Mouse (Mus musculus) E14TG2a.4 (cell line): ENCODE data around the gene Vdac1.

ENCODE experiments used
- H3K27me3 ChIP-seq: 2 replicates; pipeline ENCODE4 v1.6.1; 2014; ENCODE audit warnings: low read length, control low read depth; ENCODE audit not compliant: insufficient read depth
- H3K36me3 ChIP-seq: 2 replicates; pipeline ENCODE4 v1.6.1; 2014; ENCODE audit warnings: low read length, control low read depth; ENCODE audit not compliant: insufficient read depth
- H3K4me1 ChIP-seq: replicated peaks from 2 replicates; pipeline ENCODE4 v1.6.1; 2014; ENCODE audit warnings: low read depth, low read length, control low read depth
- H3K4me3 ChIP-seq: replicated peaks from 2 replicates; pipeline ENCODE4 v1.5.1; 2014; ENCODE audit warnings: mild to moderate bottlenecking, low read length
- H3K9me3 ChIP-seq: 2 replicates; pipeline ENCODE4 v1.6.1; 2014; ENCODE audit warnings: low read length, control low read depth
- CTCF ChIP-seq: conservative IDR thresholded peaks from 2 replicates; pipeline ENCODE4 v1.5.1; 2014; ENCODE audit warnings: low read length
- NANOG ChIP-seq: IDR thresholded peaks from 2 replicates; pipeline ENCODE4 v1.6.1; 2014; ENCODE audit warnings: borderline replicate concordance, low read length, mixed read lengths
- POU5F1 ChIP-seq: IDR thresholded peaks from 2 replicates; pipeline ENCODE4 v1.6.1; 2014; ENCODE audit warnings: low read length, borderline replicate concordance

The Vdac1 gene

GRCm38 (mm10) chr11:52431594-52431993 lies 70.9 kb downstream of the Vdac1 start:
- H3K27me3 ChIP-seq: peaks cover 15% of the 10 kb centered on the region
- TF ChIP-seq CTCF: no peak
- TF ChIP-seq NANOG: no peak
- TF ChIP-seq POU5F1: no peak
- no peaks in the 10 kb centered on the region for H3K9me3 ChIP-seq
- no peaks in the 10 kb centered on the region for H3K36me3 ChIP-seq
- H3K4me3 ChIP-seq: no peak overlapping the region
- H3K4me1 ChIP-seq: peaks cover 3% of the 10 kb centered on the region

- H3K4me1 ChIP-seq: peaks cover 9% of the 10 kb centered on the region
- no peak overlapping the region for H3K4me3 ChIP-seq
- H3K27me3 ChIP-seq: peaks cover 15% of the 10 kb centered on the region
- TF ChIP-seq POU5F1 (no peak), CTCF (no peak), NANOG (no peak)
- H3K36me3 ChIP-seq: no peaks in the 10 kb centered on the region
- no peaks in the 10 kb centered on the region for H3K9me3 ChIP-seq
These were observed 71.5 kb downstream of the Vdac1 start for GRCm38 (mm10) chr11:52432148-52432547.

GRCm38 (mm10) chr11:52433076-52433796 lies 72.6 kb downstream of the Vdac1 start:
- no peaks in the 10 kb centered on the region for H3K9me3 ChIP-seq
- peaks cover 15% of the 10 kb centered on the region for H3K27me3 ChIP-seq
- peaks cover 14% of the 10 kb centered on the region for H3K4me1 ChIP-seq
- H3K36me3 ChIP-seq: no peaks in the 10 kb centered on the region
- TF ChIP-seq POU5F1: no peak
- TF ChIP-seq CTCF: no peak
- TF ChIP-seq NANOG: no peak
- H3K4me3 ChIP-seq: no peak overlapping the region

GRCm38 (mm10) chr11:52433797-52434195 lies 73.1 kb downstream of the Vdac1 start:
- H3K36me3 ChIP-seq: no peaks in the 10 kb centered on the region
- H3K27me3 ChIP-seq: peaks cover 15% of the 10 kb centered on the region
- no peaks in the 10 kb centered on the region for H3K9me3 ChIP-seq
- peaks cover 14% of the 10 kb centered on the region for H3K4me1 ChIP-seq
- TF ChIP-seq NANOG: no peak
- no peak for TF ChIP-seq CTCF
- TF ChIP-seq POU5F1: no peak
- no peak overlapping the region for H3K4me3 ChIP-seq

GRCm38 (mm10) chr11:52435466-52435865 lies 74.8 kb downstream of the Vdac1 start:
- TF ChIP-seq NANOG (no peak), POU5F1 (no peak), CTCF (no peak)
- H3K36me3 ChIP-seq: no peaks in the 10 kb centered on the region
- peaks cover 12% of the 10 kb centered on the region for H3K27me3 ChIP-seq
- H3K4me3 ChIP-seq: no peak overlapping the region
- H3K4me1 ChIP-seq: peaks cover 14% of the 10 kb centered on the region
- H3K9me3 ChIP-seq: no peaks in the 10 kb centered on the region

GRCm38 (mm10) chr11:52437123-52437522 lies 76.5 kb downstream of the Vdac1 start:
- no peaks in the 10 kb centered on the region for H3K9me3 ChIP-seq
- H3K4me3 ChIP-seq: peak overlapping the region; percentile 23; the same call in 1 of the 2 replicates
- H3K27me3 ChIP-seq: peaks cover 5% of the 10 kb centered on the region; the same call in 1 of the 2 replicates
- no peak for TF ChIP-seq NANOG
- no peak for TF ChIP-seq CTCF
- peaks cover 14% of the 10 kb centered on the region for H3K4me1 ChIP-seq
- H3K36me3 ChIP-seq: no peaks in the 10 kb centered on the region
